Mouse (Mus musculus) spleen, adult 2 months (tissue): ENCODE measurements around the gene Amn.

ENCODE experiments used
- CTCF ChIP-seq: fragments of 200-500 bp; IDR thresholded peaks from 2 replicates; pipeline ENCODE4 v1.5.1; 2011; ENCODE audit warnings: mild to moderate bottlenecking, inconsistent platforms; ENCODE audit not compliant: insufficient read depth, insufficient read length, insufficient replicate concordance; ENCODE audit errors: extremely low read depth
- POLR2A ChIP-seq: fragments of 200-500 bp; IDR thresholded peaks from 2 replicates; pipeline ENCODE4 v1.6.1; 2011; ENCODE audit warnings: low read depth, low read length, inconsistent platforms

DNA sequence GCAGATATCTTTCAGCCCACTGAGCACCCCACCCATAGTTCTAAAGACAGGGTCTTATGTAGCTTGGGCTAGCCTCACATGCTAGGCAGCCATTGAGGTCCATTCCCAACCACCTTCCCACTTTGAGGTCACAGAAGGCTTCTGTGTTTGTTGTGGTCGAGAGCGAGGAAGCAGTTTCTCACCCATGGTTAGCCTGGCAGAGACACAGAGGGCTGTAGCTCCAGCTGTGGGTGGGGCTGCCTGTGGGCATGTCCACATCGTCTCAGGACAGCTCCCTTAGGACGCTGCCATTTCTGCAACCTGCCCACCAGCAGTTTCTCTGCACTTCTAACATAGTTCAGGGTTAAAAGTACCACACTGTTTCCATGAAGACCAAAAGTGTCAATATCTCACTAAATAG lies 43.5 kb upstream of the Amn start:
- no peak for TF ChIP-seq CTCF
- TF ChIP-seq POLR2A = no peak
